Mouse (Mus musculus): Measurements from ENCODE around the gene Gm20479. TPM values are rescaled to one million over a fixed set of nuclear protein-coding genes. Genes with fewer than 3 reads are reported as not detected.

Gm20479 gene
- total RNA-seq (2021), result 1 to 10 TPM in 1 of 2 experiments, not detected in 1; 1.7 TPM
- long read RNA-seq, experiment 1, result 0 reads
- long read RNA-seq, experiment 2, result 0 reads

- no peak for DNase-seq (ENCODE audit: low spot score in 2 of 2)
Measured at GRCm38 (mm10) chr7:27356861-27357594, at the start of gene Gm20479. Gene Gm20479 (minus strand): TSS chr7:27357419.

- no peak for DNase-seq (ENCODE audit: low spot score in 2 of 2)
Measured at GRCm38 (mm10) chr7:27406481-27406880, 49.3 kb upstream of the Gm20479 start.

- DNase-seq (ENCODE audit: low spot score in 2 of 2), result no peak
Measured at GRCm38 (mm10) chr7:27404203-27404942, 47.2 kb upstream of the Gm20479 start.

GRCm38 (mm10) chr7:27402675-27403074 lies 45.5 kb upstream of the Gm20479 start:
- peak; percentile 64 to 68 for DNase-seq (ENCODE audit: low spot score in 2 of 2)

- no peak for DNase-seq (ENCODE audit: low spot score in 2 of 2)
Measured at GRCm38 (mm10) chr7:27400545-27400944, 43.3 kb upstream of the Gm20479 start.

- DNase-seq (ENCODE audit: low spot score in 2 of 2), result peak in 1 of 2 experiments; percentile 30
Measured at GRCm38 (mm10) chr7:27397048-27397949, 40.1 kb upstream of the Gm20479 start.

- peak in 1 of 2 experiments; percentile 28 for DNase-seq (ENCODE audit: low spot score in 2 of 2)
Measured at GRCm38 (mm10) chr7:27396184-27397047, 39.2 kb upstream of the Gm20479 start.

GRCm38 (mm10) chr7:27395521-27396183 lies 38.4 kb upstream of the Gm20479 start:
- DNase-seq (ENCODE audit: low spot score in 2 of 2), result no peak

- DNase-seq (ENCODE audit: low spot score in 2 of 2), result no peak
Measured at GRCm38 (mm10) chr7:27391416-27391815, 34.2 kb upstream of the Gm20479 start.

- DNase-seq (ENCODE audit: low spot score in 2 of 2), result no peak
Measured at GRCm38 (mm10) chr7:27389213-27389612, 32.0 kb upstream of the Gm20479 start.

- peak; percentile 66 to 75 for DNase-seq (ENCODE audit: low spot score in 2 of 2)
Measured at GRCm38 (mm10) chr7:27384731-27385130, 27.5 kb upstream of the Gm20479 start.

GRCm38 (mm10) chr7:27384134-27384533 lies 26.9 kb upstream of the Gm20479 start:
- DNase-seq (ENCODE audit: low spot score in 2 of 2), result no peak

GRCm38 (mm10) chr7:27383233-27383632 lies 26.0 kb upstream of the Gm20479 start:
- DNase-seq (ENCODE audit: low spot score in 2 of 2), result no peak

- no peak for DNase-seq (ENCODE audit: low spot score in 2 of 2)
Measured at GRCm38 (mm10) chr7:27381560-27381959, 24.3 kb upstream of the Gm20479 start.

GRCm38 (mm10) chr7:27381009-27381408 lies 23.8 kb upstream of the Gm20479 start:
- no peak for DNase-seq (ENCODE audit: low spot score in 2 of 2)

- no peak for DNase-seq (ENCODE audit: low spot score in 2 of 2)
Measured at GRCm38 (mm10) chr7:27379836-27380235, 22.6 kb upstream of the Gm20479 start.

- DNase-seq (ENCODE audit: low spot score in 2 of 2), result no peak
Measured at GRCm38 (mm10) chr7:27378431-27378830, 21.2 kb upstream of the Gm20479 start.

GRCm38 (mm10) chr7:27375274-27375673 lies 18.1 kb upstream of the Gm20479 start:
- DNase-seq (ENCODE audit: low spot score in 2 of 2), result no peak

- DNase-seq (ENCODE audit: low spot score in 2 of 2), result no peak
Measured at GRCm38 (mm10) chr7:27371715-27372462, 14.7 kb upstream of the Gm20479 start.
